Mouse (Mus musculus): ENCODE measurements around the gene Clec12a.

DNA sequence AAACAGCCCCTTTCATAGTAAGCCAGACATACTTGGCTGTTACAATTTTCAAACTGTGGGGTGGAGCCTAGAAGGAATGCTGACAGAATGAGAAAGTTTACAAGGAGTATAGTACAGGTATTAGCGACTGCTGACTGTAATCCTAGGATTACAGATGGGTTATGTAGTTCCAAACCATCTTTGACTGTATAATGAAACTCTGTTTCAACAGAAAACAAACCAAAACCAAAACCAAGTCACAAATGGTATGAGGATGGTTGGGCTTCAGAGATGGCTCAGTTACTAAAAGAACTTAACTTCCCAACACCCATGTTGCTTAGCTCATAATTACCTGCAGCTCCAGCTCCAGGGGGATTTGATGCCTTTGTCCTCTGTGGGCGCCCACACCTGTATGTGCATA is 26.0 kb upstream of the Clec12a start:
- TF ChIP-seq POLR2A (IDR thresholded peaks at IDR 0.05; ENCODE audit: insufficient read depth, low read depth, low read length) (no peak), CTCF (IDR thresholded peaks at IDR 0.05; ENCODE audit: insufficient read depth, low read depth, low read length) (no peak)
